Mouse (Mus musculus) limb, embryonic 14.5 days (tissue): Measurements from ENCODE around the gene Prkn. TPM values are rescaled to one million over a fixed set of nuclear protein-coding genes. Genes with fewer than 3 reads are reported as not detected.

Source experiments
- ATAC-seq: fragments of 200-750 bp; cut with Nextera tagmentation; 2 replicates; pipeline ENCODE4 v1.8.0; 2017; ENCODE audit warnings: low read depth, moderate number of reproducible peaks, moderate TSS enrichment; ENCODE audit not compliant: low FRiP score
- DNase-seq: peaks from one replicate; pipeline ENCODE4 v3.0.0-alpha.2; 2015; ENCODE audit warnings: low spot score
- H3K27ac ChIP-seq: fragments of 300-500 bp; sonication (generic); replicated peaks from 2 replicates; pipeline ENCODE4 v1.5.1; 2014; ENCODE audit warnings: low read depth, mild to moderate bottlenecking, low read length, moderate library complexity, mixed read lengths
- H3K27me3 ChIP-seq: fragments of 300-500 bp; sonication (generic); 2 replicates; pipeline ENCODE4 v1.6.1; 2014; ENCODE audit warnings: low read length, mixed read lengths; ENCODE audit not compliant: control insufficient read depth, insufficient read depth
- H3K36me3 ChIP-seq: fragments of 300-500 bp; sonication (generic); 2 replicates; pipeline ENCODE4 v1.6.1; 2014; ENCODE audit warnings: mild to moderate bottlenecking, low read length, moderate library complexity, mixed read lengths; ENCODE audit not compliant: control insufficient read depth, insufficient read depth
- H3K4me1 ChIP-seq: fragments of 300-500 bp; sonication (generic); 2 replicates; pipeline ENCODE4 v1.6.1; 2014; ENCODE audit warnings: antibody characterized with exemption, low read length, mixed read lengths; ENCODE audit not compliant: control insufficient read depth, insufficient read depth
- H3K4me2 ChIP-seq: fragments of 300-500 bp; sonication (generic); replicated peaks from 2 replicates; pipeline ENCODE4 v1.6.1; 2014; ENCODE audit warnings: low read depth, mild to moderate bottlenecking, low read length, moderate library complexity; ENCODE audit not compliant: severe bottlenecking
- H3K4me3 ChIP-seq: fragments of 300-500 bp; sonication (generic); replicated peaks from 2 replicates; pipeline ENCODE4 v1.5.1; 2014; ENCODE audit warnings: low read length
- H3K9ac ChIP-seq: fragments of 300-500 bp; sonication (generic); 2 replicates; pipeline ENCODE4 v1.6.1; 2014; ENCODE audit warnings: mild to moderate bottlenecking, low read depth, low read length, moderate library complexity; ENCODE audit not compliant: severe bottlenecking
- H3K9me3 ChIP-seq: fragments of 300-500 bp; sonication (generic); 2 replicates; pipeline ENCODE4 v1.6.1; 2016; ENCODE audit warnings: low read length; ENCODE audit not compliant: control insufficient read depth
- POLR2A ChIP-seq: fragments of 200-500 bp; IDR thresholded peaks from 2 replicates; pipeline ENCODE4 v1.8.0; 2012; ENCODE audit warnings: inconsistent platforms, mild to moderate bottlenecking, moderate library complexity, borderline replicate concordance; ENCODE audit not compliant: insufficient read depth, insufficient read length; ENCODE audit errors: extremely low read depth
- WGBS: fragments of 180-500 bp; shearing (Covaris S2); extraction: QIAGEN DNeasy Blood & Tissue Kit; methylation state at CpG from one replicate; pipeline ENCODE4 v1.1.7; 2014; 5-methylcytosine and 5-hydroxymethylcytosine counted together
- polyA plus RNA-seq, 2 experiments: library from polyadenylated mRNA; depleted of rRNA in 1 of 2; stranded (reverse) in 1 of 2; unstranded in 1 of 2; fragments of >200 nt; fragmentation: Nextera tagmentation in 1 of 2; extraction: Ambion mirVana in 1 of 2; gene quantifications; 2 replicates each; pipeline versions ENCODE4 v1.2.1 to v1.2.3; 2012 to 2014

Prkn gene
- polyA plus RNA-seq, 2 experiments = 2.3 to 2.7 TPM

DNA sequence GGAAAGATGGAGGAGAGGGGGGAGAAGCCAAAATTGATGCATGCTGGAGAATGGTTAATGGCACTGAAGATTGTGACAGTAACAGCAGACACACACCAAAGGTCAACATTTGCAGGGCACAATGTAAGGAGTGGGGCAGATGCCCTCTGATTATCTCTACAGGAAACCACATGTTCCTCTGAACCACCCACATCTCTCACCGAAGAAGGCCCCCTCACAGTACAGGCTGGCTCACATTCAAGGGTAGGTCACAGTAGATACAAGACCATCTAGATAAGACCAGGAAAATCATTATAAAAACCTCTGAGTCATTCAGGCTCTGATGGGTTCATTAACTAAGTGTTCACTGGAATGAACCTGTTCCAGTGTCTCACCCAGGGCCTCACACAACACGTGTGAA lies 1005.3 kb downstream of the Prkn start:
- Histone ChIP-seq H3K27ac (no peak overlapping the region), H3K9me3 (no peaks in the 10 kb centered on the region), H3K36me3 (no peaks in the 10 kb centered on the region), H3K4me1 (no peaks in the 10 kb centered on the region), H3K27me3 (no peaks in the 10 kb centered on the region), H3K4me3 (no peak overlapping the region), H3K9ac (no peak overlapping the region), H3K4me2 (no peak overlapping the region)
- no peak for TF ChIP-seq POLR2A
- 72% methylated on average over 2 of the region's 2 CpGs for WGBS
- ATAC-seq (no peak), DNase-seq (no peak)

- no peak for ATAC-seq
- Histone ChIP-seq H3K36me3 (no peaks in the 10 kb centered on the region), H3K4me3 (no peak overlapping the region), H3K27ac (no peak overlapping the region), H3K9ac (no peak overlapping the region), H3K4me2 (no peak overlapping the region), H3K27me3 (no peaks in the 10 kb centered on the region), H3K4me1 (no peaks in the 10 kb centered on the region), H3K9me3 (no peaks in the 10 kb centered on the region)
- TF ChIP-seq POLR2A = no peak
- WGBS = 72% methylated on average over 10 of the region's 10 CpGs
- DNase-seq = no peak
These were observed 1014.4 kb downstream of the Prkn start for GRCm38 (mm10) chr17:11854571-11854970.

DNA sequence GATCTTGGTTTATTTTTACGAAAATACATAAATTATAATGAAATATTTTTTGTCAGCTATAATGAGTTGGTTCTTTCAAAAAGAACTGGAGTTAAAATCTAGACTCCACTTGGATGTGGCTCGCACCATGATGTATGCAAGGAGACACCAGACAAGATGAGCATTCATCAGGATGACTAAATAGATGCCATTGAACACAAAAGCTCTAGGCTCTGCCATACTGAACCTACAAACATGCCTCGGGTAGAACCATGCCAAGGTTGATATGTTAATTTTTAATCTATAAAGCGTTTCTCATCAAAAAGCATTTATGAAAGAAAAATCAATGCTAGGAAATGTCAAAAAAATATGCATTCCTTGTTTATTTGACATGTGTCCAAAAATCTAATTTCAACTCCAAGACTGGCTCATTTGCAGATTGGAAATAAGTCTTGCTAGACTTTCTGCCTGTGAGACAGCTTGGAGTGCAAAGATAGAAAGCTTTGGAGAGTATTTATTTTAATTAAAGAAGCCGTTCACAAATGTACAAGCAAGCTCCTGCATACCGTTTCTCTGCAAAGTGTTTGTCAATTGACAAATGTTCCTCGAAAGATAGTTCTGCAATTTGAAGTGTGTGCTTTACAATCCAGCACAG lies 1018.7 kb downstream of the Prkn start:
- Histone ChIP-seq H3K9me3 (no peaks in the 10 kb centered on the region), H3K4me1 (no peaks in the 10 kb centered on the region), H3K27ac (no peak overlapping the region), H3K27me3 (no peaks in the 10 kb centered on the region), H3K9ac (no peak overlapping the region), H3K36me3 (no peaks in the 10 kb centered on the region), H3K4me3 (no peak overlapping the region), H3K4me2 (no peak overlapping the region)
- 85% methylated on average over 7 of the region's 7 CpGs for WGBS
- DNase-seq (no peak), ATAC-seq (no peak)
- TF ChIP-seq POLR2A = no peak

DNA sequence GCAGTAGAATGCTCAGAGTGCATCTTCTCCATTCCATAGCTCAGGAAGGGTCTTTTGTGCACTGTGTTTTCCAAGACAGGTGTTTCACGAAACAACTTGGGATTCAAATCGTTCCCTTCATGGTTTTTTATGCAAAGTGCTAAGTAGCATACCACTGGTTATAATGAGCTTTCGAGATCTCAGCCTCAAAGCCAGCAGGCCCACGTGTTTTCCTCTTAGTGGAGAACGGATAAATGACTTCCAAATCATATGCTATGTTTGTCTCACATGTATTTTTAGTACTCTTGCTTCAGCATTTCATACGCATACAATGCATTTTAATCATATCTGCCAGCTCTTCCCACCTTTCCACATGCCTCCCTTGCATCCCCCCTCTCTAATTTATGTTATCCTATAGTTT lies 1021.0 kb downstream of the Prkn start:
- 86% methylated on average over 6 of the region's 6 CpGs for WGBS
- TF ChIP-seq POLR2A = no peak
- no peaks in the 10 kb centered on the region for H3K9me3 ChIP-seq
- DNase-seq (no peak), ATAC-seq (no peak)
- H3K4me2 ChIP-seq = no peak overlapping the region
- H3K4me3 ChIP-seq = no peak overlapping the region
- H3K9ac ChIP-seq = no peak overlapping the region
- H3K27ac ChIP-seq = no peak overlapping the region
- H3K36me3 ChIP-seq = no peaks in the 10 kb centered on the region
- no peaks in the 10 kb centered on the region for H3K4me1 ChIP-seq
- no peaks in the 10 kb centered on the region for H3K27me3 ChIP-seq

GRCm38 (mm10) chr17:11862360-11862759 lies 1022.2 kb downstream of the Prkn start:
- Histone ChIP-seq H3K4me2 (no peak overlapping the region), H3K27ac (no peak overlapping the region), H3K36me3 (no peaks in the 10 kb centered on the region), H3K9ac (no peak overlapping the region), H3K4me1 (no peaks in the 10 kb centered on the region), H3K9me3 (no peaks in the 10 kb centered on the region), H3K27me3 (no peaks in the 10 kb centered on the region), H3K4me3 (no peak overlapping the region)
- no peak for TF ChIP-seq POLR2A
- WGBS = 78% methylated on average over 2 of the region's 2 CpGs
- DNase-seq (no peak), ATAC-seq (no peak)

DNA sequence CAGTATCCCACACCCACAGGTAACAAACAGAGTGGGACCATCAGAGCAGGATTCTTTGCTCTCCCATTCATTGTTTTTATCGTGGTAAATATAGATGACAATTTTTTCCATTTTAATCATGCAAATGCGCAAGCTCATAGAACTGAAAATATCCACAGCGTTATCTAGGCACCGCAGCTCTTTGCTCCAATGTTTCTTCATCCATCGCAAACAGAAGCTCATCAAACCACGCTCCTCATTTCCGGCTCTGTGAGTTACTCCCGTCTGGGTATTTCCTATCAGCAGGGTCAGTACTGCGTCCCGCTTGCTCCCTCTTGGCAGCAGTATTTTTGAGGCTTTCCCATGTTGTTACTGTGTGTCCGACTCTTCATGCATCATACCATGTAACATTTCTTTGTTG lies 1022.8 kb downstream of the Prkn start:
- no peak overlapping the region for H3K9ac ChIP-seq
- ATAC-seq (no peak), DNase-seq (no peak)
- H3K27ac ChIP-seq = no peak overlapping the region
- no peaks in the 10 kb centered on the region for H3K4me1 ChIP-seq
- 91% methylated on average over 11 of the region's 11 CpGs for WGBS
- no peak overlapping the region for H3K4me3 ChIP-seq
- H3K9me3 ChIP-seq = no peaks in the 10 kb centered on the region
- no peaks in the 10 kb centered on the region for H3K36me3 ChIP-seq
- no peak overlapping the region for H3K4me2 ChIP-seq
- H3K27me3 ChIP-seq = no peaks in the 10 kb centered on the region
- no peak for TF ChIP-seq POLR2A
